Mouse (Mus musculus) embryonic facial prominence, embryonic 11.5 days (tissue): ENCODE data around the gene Suclg2. TPM values are rescaled to one million over a fixed set of nuclear protein-coding genes. Genes with fewer than 3 reads are reported as not detected.
A peak's percentile ranks its signal among the peaks of the same experiment; 100 is the strongest.

Experiments used
- ATAC-seq: fragments of 200-750 bp; cut with Nextera tagmentation; replicated peaks from 2 replicates; pipeline ENCODE4 v1.8.0; 2017; ENCODE audit warnings: low read depth; ENCODE audit not compliant: insufficient number of reproducible peaks, low FRiP score, low TSS enrichment
- DNase-seq: peaks from one replicate; pipeline ENCODE4 v3.0.0-alpha.2; 2015; ENCODE audit warnings: low spot score
- H3K27ac ChIP-seq: fragments of 300-500 bp; sonication (generic); replicated peaks from 2 replicates; pipeline ENCODE4 v1.5.1; 2014; ENCODE audit warnings: mild to moderate bottlenecking, low read depth, low read length, control low read depth
- H3K27me3 ChIP-seq: fragments of 300-500 bp; sonication (generic); 2 replicates; pipeline ENCODE4 v1.6.1; 2014; ENCODE audit warnings: mild to moderate bottlenecking, low read length, moderate library complexity, mixed read lengths; ENCODE audit not compliant: control insufficient read depth, insufficient read depth
- H3K36me3 ChIP-seq: fragments of 300-500 bp; sonication (generic); replicated peaks from 2 replicates; pipeline ENCODE4 v1.6.1; 2014; ENCODE audit warnings: low read depth, mild to moderate bottlenecking, low read length, moderate library complexity, mixed read lengths; ENCODE audit not compliant: control insufficient read depth, insufficient read depth
- H3K4me1 ChIP-seq: fragments of 300-500 bp; sonication (generic); 2 replicates; pipeline ENCODE4 v1.6.1; 2014; ENCODE audit warnings: low read length, mixed read lengths; ENCODE audit not compliant: control insufficient read depth, insufficient read depth
- H3K4me2 ChIP-seq: fragments of 300-500 bp; sonication (generic); 2 replicates; pipeline ENCODE4 v1.6.1; 2014; ENCODE audit warnings: low read depth, mild to moderate bottlenecking, control low read depth, low read length, moderate library complexity
- H3K4me3 ChIP-seq: fragments of 300-500 bp; sonication (generic); 2 replicates; pipeline ENCODE4 v1.5.1; 2014; ENCODE audit warnings: low read depth, low read length, control low read depth
- H3K9ac ChIP-seq: fragments of 300-500 bp; sonication (generic); replicated peaks from 2 replicates; pipeline ENCODE4 v1.6.1; 2014; ENCODE audit warnings: mild to moderate bottlenecking, control low read depth, low read length
- H3K9me3 ChIP-seq: fragments of 300-500 bp; sonication (generic); replicated peaks from 2 replicates; pipeline ENCODE4 v1.6.1; 2016; ENCODE audit warnings: mild to moderate bottlenecking, low read length, inconsistent platforms, mixed read lengths; ENCODE audit not compliant: control insufficient read depth
- WGBS: fragments of 180-500 bp; shearing (Covaris S2); extraction: QIAGEN DNeasy Blood & Tissue Kit; methylation state at CpG from one replicate; pipeline ENCODE4 v1.1.7; 2014; 5-methylcytosine and 5-hydroxymethylcytosine counted together
- polyA plus RNA-seq: library from polyadenylated mRNA; unstranded; fragments of >200 nt; fragmentation: Nextera tagmentation; extraction: Ambion mirVana; gene quantifications from 2 replicates; pipeline ENCODE4 v1.2.1, GENCODE M21; 2014

Gene Suclg2
- polyA plus RNA-seq, 1 experiment from 2014 or later, result 67.2 TPM

DNA sequence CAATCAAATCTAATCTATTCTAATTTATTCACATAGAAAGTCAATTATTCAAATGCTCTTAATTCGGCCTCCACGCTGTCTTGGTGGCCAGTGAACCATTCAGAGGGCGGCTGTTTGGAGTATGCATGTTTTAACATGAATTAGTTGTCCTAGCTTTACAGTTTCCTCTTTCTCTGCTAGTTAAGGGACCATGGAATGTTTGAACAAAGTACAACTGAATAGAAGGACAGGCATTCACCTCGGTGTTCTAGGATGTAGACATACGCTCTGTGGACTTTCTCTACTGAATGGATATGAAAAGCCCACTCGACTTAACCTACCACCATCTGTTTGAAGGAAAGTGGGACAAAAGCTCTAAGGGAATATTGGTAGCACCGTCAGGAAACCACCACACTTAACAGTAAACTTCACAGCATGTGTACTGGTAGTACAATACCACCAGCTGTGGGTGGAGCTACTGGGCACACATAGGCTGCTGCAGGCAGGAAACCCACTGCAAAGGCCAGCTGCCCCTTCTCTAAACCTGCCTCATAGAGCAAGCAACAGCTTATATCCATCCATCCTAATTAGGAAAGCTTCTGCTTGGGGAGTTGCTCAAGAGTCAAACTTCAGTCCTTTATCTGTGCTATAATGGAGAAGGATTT is 172.3 kb downstream of the Suclg2 start:
- no peak overlapping the region for H3K4me3 ChIP-seq
- no peaks in the 10 kb centered on the region for H3K27me3 ChIP-seq
- H3K9ac ChIP-seq, result no peak overlapping the region
- no peaks in the 10 kb centered on the region for H3K36me3 ChIP-seq
- no peak overlapping the region for H3K27ac ChIP-seq
- WGBS, result 77% methylated on average over 7 of the region's 7 CpGs
- DNase-seq (no peak), ATAC-seq (no peak)
- H3K9me3 ChIP-seq, result no peaks in the 10 kb centered on the region
- no peak overlapping the region for H3K4me2 ChIP-seq
- no peaks in the 10 kb centered on the region for H3K4me1 ChIP-seq

- H3K4me2 ChIP-seq, result no peak overlapping the region
- ATAC-seq (no peak), DNase-seq (no peak)
- no peaks in the 10 kb centered on the region for H3K9me3 ChIP-seq
- H3K36me3 ChIP-seq, result no peaks in the 10 kb centered on the region
- no peaks in the 10 kb centered on the region for H3K27me3 ChIP-seq
- no peak overlapping the region for H3K4me3 ChIP-seq
- H3K27ac ChIP-seq, result no peak overlapping the region
- no peak overlapping the region for H3K9ac ChIP-seq
- H3K4me1 ChIP-seq, result no peaks in the 10 kb centered on the region
Measured at GRCm38 (mm10) chr6:95545714-95546113, 172.9 kb downstream of the Suclg2 start.

- H3K4me2 ChIP-seq, result no peak overlapping the region
- no peaks in the 10 kb centered on the region for H3K9me3 ChIP-seq
Measured at GRCm38 (mm10) chr6:95545296-95545695, 173.3 kb downstream of the Suclg2 start.

DNA sequence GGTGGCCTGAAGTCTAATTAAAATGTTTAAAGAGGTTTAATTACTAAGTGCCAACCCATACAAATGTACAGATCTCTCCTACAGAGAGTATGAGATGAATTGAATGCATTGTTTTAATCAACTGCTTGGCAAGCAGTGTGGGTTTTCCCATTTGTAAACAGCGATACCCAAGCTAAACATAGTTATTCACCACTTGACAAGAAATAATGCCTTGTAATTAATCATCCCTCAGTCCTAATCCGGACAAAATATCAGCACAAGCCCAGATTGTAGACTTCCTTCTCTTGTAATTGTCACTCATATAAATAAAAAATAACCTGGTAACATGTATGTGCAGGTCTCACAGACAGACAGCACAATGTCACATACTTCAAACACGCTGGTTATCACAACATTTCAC is 183.4 kb downstream of the Suclg2 start:
- Histone ChIP-seq H3K4me2 (no peak overlapping the region), H3K27me3 (no peaks in the 10 kb centered on the region), H3K9me3 (no peaks in the 10 kb centered on the region), H3K4me1 (no peaks in the 10 kb centered on the region), H3K4me3 (no peak overlapping the region), H3K27ac (no peak overlapping the region), H3K9ac (no peak overlapping the region), H3K36me3 (no peaks in the 10 kb centered on the region)
- DNase-seq, result no peak
- ATAC-seq, result no peak
- 92% methylated on average over 3 of the region's 3 CpGs for WGBS

More at GRCm38 (mm10) chr6:95545296-95545695, 173.3 kb downstream of the Suclg2 start:
- no peaks in the 10 kb centered on the region for H3K4me1 ChIP-seq
- no peak overlapping the region for H3K4me3 ChIP-seq
- H3K27ac ChIP-seq, result no peak overlapping the region
- no peak overlapping the region for H3K9ac ChIP-seq
- ATAC-seq (no peak), DNase-seq (no peak)
- no peaks in the 10 kb centered on the region for H3K36me3 ChIP-seq
- 90% methylated on average over 3 of the region's 3 CpGs for WGBS
- no peaks in the 10 kb centered on the region for H3K27me3 ChIP-seq

GRCm38 (mm10) chr6:95519846-95520245 is 198.8 kb downstream of the Suclg2 start:
- H3K4me1 ChIP-seq, result no peaks in the 10 kb centered on the region
- H3K4me3 ChIP-seq, result no peak overlapping the region
- no peak for DNase-seq
- H3K9ac ChIP-seq, result no peak overlapping the region
- WGBS, result 45% methylated on average over 2 of the region's 2 CpGs
- no peak overlapping the region for H3K27ac ChIP-seq
- no peak for ATAC-seq
- no peaks in the 10 kb centered on the region for H3K36me3 ChIP-seq
- H3K9me3 ChIP-seq, result no peaks in the 10 kb centered on the region
- H3K27me3 ChIP-seq, result no peaks in the 10 kb centered on the region
- H3K4me2 ChIP-seq, result no peak overlapping the region

DNA sequence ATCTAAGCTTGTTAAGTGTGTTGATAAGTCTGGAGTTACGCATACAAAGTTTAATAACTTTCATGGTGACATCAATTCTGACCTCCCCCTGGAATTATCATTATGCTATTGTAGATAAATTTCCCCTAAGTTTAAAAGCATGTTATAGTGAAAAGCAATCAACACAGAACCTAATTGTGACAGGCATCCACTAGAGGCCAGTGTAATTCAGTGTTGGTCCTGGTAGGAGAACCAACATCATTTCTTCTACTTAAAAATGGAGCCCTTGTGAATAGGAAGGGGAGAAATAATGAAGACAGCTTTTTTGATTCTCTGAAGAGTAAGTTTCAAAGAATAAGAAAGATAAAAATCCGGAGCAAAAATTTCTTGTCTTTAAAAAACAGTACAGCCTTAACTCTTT is 200.2 kb downstream of the Suclg2 start:
- Histone ChIP-seq H3K9ac (no peak overlapping the region), H3K4me3 (no peak overlapping the region), H3K9me3 (no peaks in the 10 kb centered on the region), H3K4me1 (no peaks in the 10 kb centered on the region), H3K4me2 (no peak overlapping the region), H3K36me3 (no peaks in the 10 kb centered on the region), H3K27me3 (no peaks in the 10 kb centered on the region), H3K27ac (no peak overlapping the region)
- DNase-seq (no peak), ATAC-seq (no peak)
- WGBS, result 91% methylated on average over 2 of the region's 2 CpGs

DNA sequence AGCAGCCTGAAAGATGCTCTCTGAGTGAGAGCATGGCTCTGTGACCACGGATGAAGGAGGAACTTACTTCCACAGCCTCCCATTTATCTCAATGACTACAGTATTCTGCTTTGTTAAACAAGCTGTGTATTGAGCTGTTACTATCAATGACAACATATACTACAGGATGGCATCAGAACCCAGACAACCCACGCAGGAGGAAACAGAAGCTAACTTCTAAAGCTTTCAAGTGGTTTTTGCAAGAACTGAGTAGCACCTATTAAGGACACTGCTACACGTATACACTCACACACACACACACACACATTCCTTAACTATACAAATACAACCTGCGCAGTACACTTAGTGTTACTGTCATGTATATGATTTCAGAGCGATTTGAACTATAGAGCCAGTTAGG is 202.9 kb downstream of the Suclg2 start:
- no peaks in the 10 kb centered on the region for H3K4me1 ChIP-seq
- no peak overlapping the region for H3K9ac ChIP-seq
- H3K36me3 ChIP-seq, result no peaks in the 10 kb centered on the region
- no peaks in the 10 kb centered on the region for H3K27me3 ChIP-seq
- no peak overlapping the region for H3K4me3 ChIP-seq
- ATAC-seq (no peak), DNase-seq (no peak)
- no peak overlapping the region for H3K27ac ChIP-seq
- no peak overlapping the region for H3K4me2 ChIP-seq
- 87% methylated on average over 5 of the region's 5 CpGs for WGBS
- no peaks in the 10 kb centered on the region for H3K9me3 ChIP-seq

DNA sequence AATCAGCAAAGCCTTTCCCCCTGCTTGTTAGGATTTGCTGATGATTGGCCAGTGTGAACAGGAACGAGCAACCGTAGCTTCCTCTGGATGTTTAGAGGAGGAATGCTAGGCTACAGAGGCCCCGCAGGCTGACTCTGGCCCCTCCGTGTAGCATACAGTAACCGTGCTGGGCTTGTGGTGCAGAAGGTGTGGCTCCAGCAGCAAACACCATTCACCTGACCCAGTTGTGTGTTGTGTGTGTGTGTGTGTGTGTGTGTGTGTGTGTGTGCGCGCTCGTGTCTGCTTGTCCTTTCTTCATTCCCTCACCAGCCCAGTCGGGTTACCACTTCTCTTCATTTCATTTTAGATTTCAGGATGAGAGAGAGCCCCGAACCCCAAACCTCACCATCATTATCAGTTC is 203.9 kb downstream of the Suclg2 start:
- DNase-seq, result no peak
- no peaks in the 10 kb centered on the region for H3K9me3 ChIP-seq

More for the DNA sequence above, 203.9 kb downstream of the Suclg2 start:
- no peak overlapping the region for H3K4me3 ChIP-seq
- no peaks in the 10 kb centered on the region for H3K4me1 ChIP-seq
- H3K27me3 ChIP-seq, result no peaks in the 10 kb centered on the region
- no peak overlapping the region for H3K4me2 ChIP-seq
- no peak overlapping the region for H3K9ac ChIP-seq
- H3K36me3 ChIP-seq, result no peaks in the 10 kb centered on the region
- no peak for ATAC-seq
- WGBS, result 75% methylated on average over 10 of the region's 10 CpGs
- H3K27ac ChIP-seq, result 0 out of 2 replicates have a peak overlapping the region, but pooled peaks have one; percentile 41
